ENCODE assay signal across 11 mouse cellular contexts in the genomic region with DNA sequence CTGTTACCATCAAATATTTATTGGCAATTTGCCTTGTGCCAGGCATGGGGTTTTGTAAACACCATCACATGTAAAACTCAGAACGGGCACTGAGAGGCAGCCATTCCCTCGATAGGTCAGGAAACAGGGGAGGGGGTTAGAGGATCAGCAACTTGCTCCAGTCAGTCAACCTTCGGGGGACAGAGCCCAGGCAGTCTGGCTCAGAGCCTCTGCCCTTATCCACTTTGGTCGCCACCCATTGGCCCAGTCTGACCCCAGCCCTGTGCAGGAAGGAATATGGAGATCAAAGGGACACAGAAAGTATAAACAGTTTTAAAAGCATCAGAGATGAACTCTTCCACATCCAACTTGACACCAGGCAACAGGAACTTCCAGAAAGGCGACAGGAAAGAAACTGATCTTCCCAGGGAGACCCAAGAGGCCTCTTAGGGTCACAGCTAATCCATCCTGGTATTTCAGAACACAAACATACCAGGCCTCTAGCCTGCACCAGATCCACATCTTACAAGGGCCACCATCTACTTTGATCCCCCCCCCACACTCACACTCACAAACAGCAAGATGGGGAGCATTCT. TPM values are rescaled to one million over a fixed set of nuclear protein-coding genes. Genes with fewer than 3 reads are reported as not detected.
DNase-seq lines count a peak whose midpoint lies in the region; ATAC-seq and TF ChIP-seq lines count a peak whose summit lies in the region.
"Had no signal": no experiment of that assay in that cellular context is flagged by ENCODE, and none has a peak within 500 bp of the region (broad histone marks: within the 10 kb centered on the region; RNA-seq: fewer than 3 reads in every experiment).

No protein-coding gene starts in this region.

- no peaks in the 10 kb centered on the region for H3K9me3 ChIP-seq in heart, embryonic 12.5 days (replicated peaks)
- H3K9me3 ChIP-seq in lung, embryonic 14.5 days (ENCODE audit: low read depth, low read length): no peaks in the 10 kb centered on the region
- H3K9me3 ChIP-seq in embryonic facial prominence, embryonic 11.5 days (replicated peaks; ENCODE audit: control insufficient read depth, low read length): no peaks in the 10 kb centered on the region
- H3K9me3 ChIP-seq: megakaryocyte, embryonic 14.5 days; neural tube, embryonic 15.5 days had no signal

- H3K27ac ChIP-seq in heart, embryonic 12.5 days (ENCODE audit: poor library complexity, severe bottlenecking): peak overlapping the region; percentile 46
- no peak overlapping the region for H3K27ac ChIP-seq in lung, embryonic 14.5 days (ENCODE audit: low read depth)
- no peak overlapping the region for H3K27ac ChIP-seq in embryonic facial prominence, embryonic 11.5 days (replicated peaks; ENCODE audit: low read depth, low read length)
- H3K27ac ChIP-seq: neural tube, embryonic 15.5 days had no signal

- no peaks in the 10 kb centered on the region for H3K27me3 ChIP-seq in heart, embryonic 12.5 days (replicated peaks)
- H3K27me3 ChIP-seq in lung, embryonic 14.5 days (ENCODE audit: insufficient read depth, low read length): no peaks in the 10 kb centered on the region
- no peaks in the 10 kb centered on the region for H3K27me3 ChIP-seq in embryonic facial prominence, embryonic 11.5 days (ENCODE audit: control insufficient read depth, insufficient read depth, low read length)
- H3K27me3 ChIP-seq: megakaryocyte, embryonic 14.5 days; neural tube, embryonic 15.5 days had no signal

- 31% methylated on average over 5 of the region's 5 CpGs for WGBS in heart, embryonic 12.5 days
- WGBS in lung, embryonic 14.5 days: 18% methylated on average over 5 of the region's 5 CpGs
- 14% methylated on average over 5 of the region's 5 CpGs for WGBS in embryonic facial prominence, embryonic 11.5 days

- no peak overlapping the region for H3K4me3 ChIP-seq in heart, embryonic 12.5 days
- no peak overlapping the region for H3K4me3 ChIP-seq in lung, embryonic 14.5 days (ENCODE audit: low read depth, low read length)
- no peak overlapping the region for H3K4me3 ChIP-seq in embryonic facial prominence, embryonic 11.5 days (ENCODE audit: low read depth, low read length)
- H3K4me3 ChIP-seq: megakaryocyte, embryonic 14.5 days; neural tube, embryonic 15.5 days had no signal

- no peak overlapping the region for H3K9ac ChIP-seq in heart, embryonic 12.5 days
- no peak overlapping the region for H3K9ac ChIP-seq in lung, embryonic 14.5 days
- no peak overlapping the region for H3K9ac ChIP-seq in embryonic facial prominence, embryonic 11.5 days (replicated peaks; ENCODE audit: low read length)
- H3K9ac ChIP-seq: neural tube, embryonic 15.5 days had no signal

- TF ChIP-seq CTCF in lung, embryonic 14.5 days (IDR thresholded peaks at IDR 0.05; ENCODE audit: low read depth): no peak

- no peak for DNase-seq in heart, adult 11 months
- DNase-seq in lung, embryonic 14.5 days: peak; percentile 16
- DNase-seq in lung, postnatal 4 days: no peak
- DNase-seq in embryonic facial prominence, embryonic 11.5 days (ENCODE audit: low spot score): no peak
- no peak for DNase-seq in right cerebral cortex, postnatal 36 days (ENCODE audit: low spot score in 2 of 2)
- DNase-seq: cerebellum, adult 11 months; kidney, postnatal 10 days had no signal

- no peaks in the 10 kb centered on the region for H3K36me3 ChIP-seq in heart, embryonic 12.5 days
- H3K36me3 ChIP-seq in lung, embryonic 14.5 days (ENCODE audit: insufficient read depth): no peaks in the 10 kb centered on the region
- H3K36me3 ChIP-seq in embryonic facial prominence, embryonic 11.5 days (replicated peaks; ENCODE audit: control insufficient read depth, insufficient read depth, low read depth, low read length): no peaks in the 10 kb centered on the region
- H3K36me3 ChIP-seq: neural tube, embryonic 15.5 days had no signal

- peaks cover 58% of the 10 kb centered on the region for H3K4me1 ChIP-seq in heart, embryonic 12.5 days (replicated peaks)
- H3K4me1 ChIP-seq in lung, embryonic 14.5 days (ENCODE audit: insufficient read depth): 0 out of 2 replicates have a peak, but pooled peaks cover 9% of the 10 kb centered on the region
- peaks cover 3% of the 10 kb centered on the region; the same call in 1 of the 2 replicates for H3K4me1 ChIP-seq in embryonic facial prominence, embryonic 11.5 days (ENCODE audit: control insufficient read depth, insufficient read depth, low read length)

- ATAC-seq in heart, embryonic 12.5 days (ENCODE audit: insufficient number of reproducible peaks, low FRiP score): 0 out of 2 replicates have a peak, but pooled peaks have one; percentile 23
- ATAC-seq in lung, embryonic 14.5 days (ENCODE audit: insufficient read depth): peak; percentile 68; the same call in 1 of the 2 replicates
- ATAC-seq in embryonic facial prominence, embryonic 11.5 days (replicated peaks; ENCODE audit: insufficient number of reproducible peaks, low FRiP score, low TSS enrichment, low read depth): 0 out of 2 replicates have a peak, but pooled peaks have one; percentile 27
- no peak for ATAC-seq in inflammation-experienced regulatory T-cells, adult 6 months

- peak overlapping the region; percentile 27 for H3K4me2 ChIP-seq in heart, embryonic 12.5 days
- H3K4me2 ChIP-seq in lung, embryonic 14.5 days: peak overlapping the region; percentile 11; the same call in 1 of the 2 replicates
- no peak overlapping the region for H3K4me2 ChIP-seq in embryonic facial prominence, embryonic 11.5 days (ENCODE audit: low read depth, low read length)
- H3K4me2 ChIP-seq: neural tube, embryonic 15.5 days had no signal

RNA-seq across cellular contexts. Expression of a gene that starts 40.3 kb away (rescaled TPM):
- polyA plus RNA-seq in heart, embryonic 12.5 days (2016; fragmentation: Nextera tagmentation; extraction: Ambion mirVana): 13.4 and 13.5 TPM in 2 replicates
- 1.1 and 1.2 TPM in 2 replicates for polyA plus RNA-seq in lung, embryonic 14.5 days (2014; fragmentation: Nextera tagmentation; extraction: Ambion mirVana)
- polyA plus RNA-seq in embryonic facial prominence, embryonic 11.5 days (2014; fragmentation: Nextera tagmentation; extraction: Ambion mirVana): 2.4 and 3.0 TPM in 2 replicates
- polyA plus RNA-seq in inflammation-experienced regulatory T-cells, adult 6 months (2017; shearing (Covaris generic)): 1 to 10 TPM in 1 of 3 experiments, under 1 TPM in 2; 0.10 to 1.1 (median 0.95) TPM
